Mouse (Mus musculus) ovary, adult 18-20 months (tissue): Measurements from ENCODE around the gene Grm1.

ENCODE experiments used
- DNase-seq: peaks from one replicate; pipeline ENCODE4 v3.0.0; 2022; ENCODE audit warnings: low spot score, mixed read lengths

Grm1 gene

GRCm38 (mm10) chr10:10831141-10831540, 251.0 kb downstream of the Grm1 start:
- no peak for DNase-seq

- DNase-seq: no peak
These were observed 254.8 kb downstream of the Grm1 start for GRCm38 (mm10) chr10:10827308-10827707.

- no peak for DNase-seq
These were observed 264.1 kb downstream of the Grm1 start for GRCm38 (mm10) chr10:10818061-10818460.

GRCm38 (mm10) chr10:10814631-10815216, 267.4 kb downstream of the Grm1 start:
- DNase-seq: no peak

GRCm38 (mm10) chr10:10812750-10813711, 269.1 kb downstream of the Grm1 start:
- DNase-seq: no peak

GRCm38 (mm10) chr10:10809777-10810176, 272.4 kb downstream of the Grm1 start:
- no peak for DNase-seq

GRCm38 (mm10) chr10:10795321-10795720, 286.8 kb downstream of the Grm1 start:
- DNase-seq: no peak

- no peak for DNase-seq
These were observed 291.7 kb downstream of the Grm1 start for GRCm38 (mm10) chr10:10790458-10790857.

GRCm38 (mm10) chr10:10789967-10790366, 292.2 kb downstream of the Grm1 start:
- no peak for DNase-seq

GRCm38 (mm10) chr10:10787906-10788416, 294.2 kb downstream of the Grm1 start:
- DNase-seq: no peak

- DNase-seq: no peak
These were observed 297.0 kb downstream of the Grm1 start for GRCm38 (mm10) chr10:10785122-10785521.

- DNase-seq: no peak
These were observed 307.3 kb downstream of the Grm1 start for GRCm38 (mm10) chr10:10774827-10775226.

- no peak for DNase-seq
These were observed 319.1 kb downstream of the Grm1 start for GRCm38 (mm10) chr10:10763015-10763414.

- DNase-seq: no peak
These were observed 320.9 kb downstream of the Grm1 start for GRCm38 (mm10) chr10:10761274-10761673.

GRCm38 (mm10) chr10:10760801-10761200, 321.4 kb downstream of the Grm1 start:
- DNase-seq: no peak

- no peak for DNase-seq
These were observed 331.1 kb downstream of the Grm1 start for GRCm38 (mm10) chr10:10751033-10751432.

GRCm38 (mm10) chr10:10744097-10744496, 338.1 kb downstream of the Grm1 start:
- DNase-seq: no peak

GRCm38 (mm10) chr10:10742172-10742571, 340.0 kb downstream of the Grm1 start:
- DNase-seq: no peak

GRCm38 (mm10) chr10:10741314-10741713, 340.8 kb downstream of the Grm1 start:
- no peak for DNase-seq

GRCm38 (mm10) chr10:10740729-10741128, 341.4 kb downstream of the Grm1 start:
- DNase-seq: no peak

GRCm38 (mm10) chr10:10737041-10737681, 345.0 kb downstream of the Grm1 start:
- DNase-seq: peak; percentile 11

- no peak for DNase-seq
These were observed 347.6 kb downstream of the Grm1 start for GRCm38 (mm10) chr10:10734561-10734960.

- no peak for DNase-seq
These were observed 349.1 kb downstream of the Grm1 start for GRCm38 (mm10) chr10:10733092-10733491.
